Mouse (Mus musculus) natural killer cell, adult 2 months (primary cell): Measurements from ENCODE around the gene Rcn2.
"Not testable (repeated sequence)": the region's sequence is repeated elsewhere in the genome, so short reads cannot be mapped to it uniquely, and the experiment has no call there.

Source experiments
- DNase-seq, 2 experiments: peaks; one replicate each; pipeline ENCODE4 v3.0.0; 2022; ENCODE audit warnings: low spot score in 2 of 2

The Rcn2 gene

GRCm38 (mm10) chr9:56041372-56042180 is at the start of gene Rcn2:
Gene Rcn2, plus strand, starts transcription at chr9:56041845.
- DNase-seq, result peak; percentile 91 to 95

GRCm38 (mm10) chr9:56004679-56005078 is 37.0 kb upstream of the Rcn2 start:
- DNase-seq, result not testable (repeated sequence)

GRCm38 (mm10) chr9:56010450-56010849 is 31.2 kb upstream of the Rcn2 start, which contains the start of gene 4930563M21Rik:
Gene 4930563M21Rik, minus strand, starts transcription at chr9:56010550.
- DNase-seq, result no peak

GRCm38 (mm10) chr9:56024772-56025171 is 16.9 kb upstream of the Rcn2 start:
- DNase-seq, result no peak

GRCm38 (mm10) chr9:56027292-56027691 is 14.4 kb upstream of the Rcn2 start:
- DNase-seq, result no peak

- DNase-seq, result no peak
Observed at GRCm38 (mm10) chr9:56032219-56032618, 9.4 kb upstream of the Rcn2 start.

GRCm38 (mm10) chr9:56042181-56042621 is 556 bp downstream of the Rcn2 start:
- no peak for DNase-seq

GRCm38 (mm10) chr9:56053796-56054195 is 12.2 kb downstream of the Rcn2 start:
- DNase-seq, result no peak

GRCm38 (mm10) chr9:56056147-56056546 is 14.5 kb downstream of the Rcn2 start:
- DNase-seq, result no peak

- no peak for DNase-seq
Observed at GRCm38 (mm10) chr9:56062336-56062735, 20.7 kb downstream of the Rcn2 start.

GRCm38 (mm10) chr9:56065011-56065410 is 23.4 kb downstream of the Rcn2 start:
- DNase-seq, result no peak

- no peak for DNase-seq
Observed at GRCm38 (mm10) chr9:56067964-56068363, 26.3 kb downstream of the Rcn2 start.

- DNase-seq, result no peak
Observed at GRCm38 (mm10) chr9:56068630-56069029, 27.0 kb downstream of the Rcn2 start.

- DNase-seq, result no peak
Observed at GRCm38 (mm10) chr9:56072861-56073260, 31.2 kb downstream of the Rcn2 start.

GRCm38 (mm10) chr9:56074863-56075262 is 33.2 kb downstream of the Rcn2 start:
- no peak for DNase-seq

- peak; percentile 75 to 77 for DNase-seq
Observed at GRCm38 (mm10) chr9:56075264-56075663, 33.6 kb downstream of the Rcn2 start.

GRCm38 (mm10) chr9:56075901-56076620 is 34.4 kb downstream of the Rcn2 start:
- DNase-seq, result peak; percentile 70 to 73

GRCm38 (mm10) chr9:56079587-56079986 is 37.9 kb downstream of the Rcn2 start:
- no peak for DNase-seq

- DNase-seq, result no peak
Observed at GRCm38 (mm10) chr9:56086524-56086923, 44.9 kb downstream of the Rcn2 start.

GRCm38 (mm10) chr9:56089778-56090520 is 48.3 kb downstream of the Rcn2 start, which contains the start of gene Pstpip1:
Gene Pstpip1, plus strand, starts transcription at chr9:56089962.
- DNase-seq, result peak; percentile 73 to 77

- no peak for DNase-seq
Observed at GRCm38 (mm10) chr9:56090546-56091225, 49.0 kb downstream of the Rcn2 start.
